Mouse (Mus musculus) megakaryocyte, embryonic 14.5 days (primary cell): ENCODE data around the gene Tnfrsf14.

Experiments
- FLI1 ChIP-seq: IDR thresholded peaks from 2 replicates; pipeline ENCODE4 v1.6.1; 2012; ENCODE audit warnings: low read length, inconsistent platforms, mixed read lengths
- GATA1 ChIP-seq: IDR thresholded peaks from 3 replicates; pipeline ENCODE4 v1.6.1; 2012; ENCODE audit warnings: mixed read lengths, low read length, inconsistent platforms, borderline replicate concordance

- no peak for TF ChIP-seq GATA1
- no peak for TF ChIP-seq FLI1
Measured at GRCm38 (mm10) chr4:154904185-154905071, 23.9 kb downstream of the Tnfrsf14 start.
